Mouse (Mus musculus) erythroblast, embryonic 14.5 days (primary cell): ENCODE measurements around the gene Gpr39.

Experiments used
- GATA1 ChIP-seq: IDR thresholded peaks from 2 replicates; pipeline ENCODE4 v1.6.1; 2012; ENCODE audit warnings: low read length, inconsistent platforms, mixed read lengths
- TAL1 ChIP-seq: IDR thresholded peaks from 3 replicates; pipeline ENCODE4 v1.6.1; 2012; ENCODE audit warnings: low read length, inconsistent platforms, mixed read lengths

DNA sequence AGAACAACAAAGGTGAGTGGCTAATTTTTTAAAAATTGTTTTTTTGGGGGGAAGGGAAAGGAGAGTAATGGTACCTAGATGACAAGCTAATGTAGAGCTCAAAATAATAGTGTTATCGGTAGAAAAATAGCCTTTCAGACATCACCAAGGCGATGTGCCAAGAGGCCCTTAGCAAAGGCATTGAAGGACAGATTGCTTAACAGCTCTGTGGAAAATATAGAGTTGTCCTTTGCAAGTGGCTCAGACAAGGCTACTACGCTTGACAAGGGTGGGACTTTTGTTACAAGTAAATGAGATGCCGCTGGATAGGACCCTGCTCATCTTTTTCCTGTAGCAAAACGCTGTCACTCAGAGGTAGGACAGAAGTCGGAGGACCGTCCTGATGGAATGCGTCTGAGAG is 25.5 kb downstream of the Gpr39 start:
- TF ChIP-seq GATA1 (no peak), TAL1 (no peak)
